Mouse (Mus musculus) left cerebral cortex, adult 2 months (tissue): ENCODE data around the gene Def8. TPM values are rescaled to one million over a fixed set of nuclear protein-coding genes. Genes with fewer than 3 reads are reported as not detected.
"Not testable (repeated sequence)": the region's sequence is repeated elsewhere in the genome, so short reads cannot be mapped to it uniquely, and the experiment has no call there.

Experiments used
- DNase-seq, 2 experiments: peaks; one replicate each; pipeline ENCODE4 v3.0.0; 2021 to 2022; ENCODE audit warnings: low spot score in 2 of 2, mixed read lengths in 1 of 2; ENCODE audit errors: extremely low spot score in 1 of 2
- H3K27ac ChIP-seq: fragments of 200-600 bp; 2 replicates; pipeline ENCODE4 v1.8.1; 2022
- H3K4me3 ChIP-seq: fragments of 200-600 bp; 2 replicates; pipeline ENCODE4 v1.8.1; 2022
- CTCF ChIP-seq: fragments of 200-600 bp; IDR thresholded peaks from 2 replicates; pipeline ENCODE4 v1.8.1; 2022; ENCODE audit warnings: antibody characterized with exemption, mild to moderate bottlenecking, moderate library complexity
- intact Hi-C: fragments of 180-260 bp; cut with DNase I; formaldehyde crosslinking; loops from one replicate; pipeline ENCODE4 v1.15.1; 2025
- total RNA-seq, 2 experiments: library from RNA; stranded (reverse); gene quantifications; 2 replicates each; pipeline ENCODE4 v1.2.3; 2021

Def8 gene
- total RNA-seq, 2 experiments from 2014 or later, result 55.0 to 55.5 TPM

DNA sequence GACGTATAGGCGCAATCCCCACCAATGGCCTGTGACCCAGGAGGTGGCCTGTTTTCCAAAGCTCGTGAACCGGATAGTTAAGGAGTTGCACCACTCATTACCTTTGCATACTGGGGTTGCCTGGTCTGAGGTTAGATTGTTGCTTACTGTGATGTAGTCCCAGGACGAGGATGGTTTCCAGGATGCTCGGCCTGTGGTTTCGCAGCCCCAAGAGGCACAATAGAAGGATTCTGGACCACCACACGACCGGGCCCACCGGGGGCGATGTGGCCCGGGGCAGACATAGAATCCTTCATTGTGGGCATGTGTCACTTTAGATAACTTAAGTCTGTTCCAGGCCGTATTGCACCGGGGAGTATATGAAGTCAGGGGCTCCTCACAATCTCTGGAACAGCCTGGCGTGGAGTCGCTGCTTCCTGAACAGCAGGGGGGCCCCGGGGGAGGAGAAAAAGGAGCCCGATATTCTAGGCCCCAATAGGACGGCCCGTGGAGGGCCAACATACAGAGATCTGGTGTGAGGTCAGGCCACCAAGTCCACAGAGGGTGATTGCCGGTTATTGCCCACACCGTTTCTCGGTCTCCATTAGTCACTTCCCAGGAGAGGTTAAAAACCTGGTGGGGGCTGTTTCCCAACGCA lies 4.4 kb downstream of the Def8 start:
- Histone ChIP-seq H3K27ac (no peak overlapping the region), H3K4me3 (no peak overlapping the region)
- TF ChIP-seq CTCF, result no peak
- intact Hi-C loops, result no loop called here
- DNase-seq, result no peak

DNA sequence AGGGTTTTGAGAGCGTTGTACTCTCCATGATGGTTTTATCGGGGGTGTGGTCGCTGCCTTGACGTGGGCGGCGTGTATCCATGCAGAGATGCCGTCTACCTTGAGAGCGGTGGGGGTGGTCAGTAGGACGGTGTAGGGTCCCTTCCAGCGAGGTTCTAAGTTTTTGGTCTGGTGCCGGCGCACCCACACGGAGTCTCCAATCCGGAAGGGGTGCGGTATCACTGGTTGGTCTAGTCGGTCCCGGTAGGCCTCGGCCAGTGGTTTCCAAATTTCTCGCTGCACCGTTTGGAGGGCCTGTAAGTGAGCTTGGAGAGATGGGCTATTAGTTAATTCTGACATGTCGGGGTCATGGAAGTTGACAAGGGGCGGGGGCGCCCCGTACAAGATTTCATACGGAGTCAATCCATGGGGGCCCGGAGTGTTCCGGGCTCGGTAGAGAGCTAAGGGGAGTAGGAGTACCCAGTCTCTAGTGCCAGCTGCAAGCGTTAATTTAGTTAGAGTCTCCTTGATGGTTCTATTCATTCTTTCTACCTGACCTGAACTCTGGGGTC lies 5.1 kb downstream of the Def8 start:
- TF ChIP-seq CTCF, result no peak
- DNase-seq, result no peak
- intact Hi-C loops, result no loop called here
- Histone ChIP-seq H3K4me3 (no peak overlapping the region), H3K27ac (no peak overlapping the region)

DNA sequence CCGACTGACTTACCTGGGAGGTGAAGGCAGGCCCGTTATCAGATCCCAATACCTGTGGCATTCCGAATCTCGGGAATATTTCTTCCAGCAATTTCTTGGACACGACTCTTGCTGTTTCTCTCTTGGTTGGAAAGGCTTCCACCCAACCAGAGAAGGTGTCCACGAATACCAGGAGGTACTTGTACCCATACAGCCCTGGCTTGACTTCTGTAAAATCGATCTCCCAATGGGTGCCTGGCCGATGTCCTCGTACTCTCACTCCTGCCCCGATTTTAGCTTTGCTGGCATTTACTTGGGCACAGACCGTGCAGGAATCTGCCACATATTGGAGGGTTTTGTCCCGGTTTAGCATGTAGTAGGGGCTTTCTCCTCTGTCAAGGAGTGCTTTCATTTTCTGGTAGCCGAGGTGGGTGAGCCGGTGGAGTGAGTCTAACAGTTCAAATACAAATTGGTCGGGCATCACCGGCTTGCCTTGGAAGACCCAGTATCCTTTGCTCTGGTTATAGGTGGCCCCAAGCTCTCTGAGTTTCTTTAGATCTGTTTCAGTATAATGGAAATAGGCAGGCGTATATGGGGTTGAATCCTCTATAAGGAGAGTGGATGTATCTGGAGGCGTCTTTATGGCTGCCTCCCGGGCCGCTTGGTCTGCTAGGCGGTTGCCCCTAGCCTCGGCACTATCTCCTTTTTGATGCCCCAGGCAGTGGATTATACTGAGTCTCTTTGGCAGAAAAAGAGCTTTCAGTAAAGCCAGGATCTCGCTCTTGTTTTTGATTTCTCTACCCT lies 5.8 kb downstream of the Def8 start:
- DNase-seq, result no peak
- intact Hi-C loops, result no loop called here

DNA sequence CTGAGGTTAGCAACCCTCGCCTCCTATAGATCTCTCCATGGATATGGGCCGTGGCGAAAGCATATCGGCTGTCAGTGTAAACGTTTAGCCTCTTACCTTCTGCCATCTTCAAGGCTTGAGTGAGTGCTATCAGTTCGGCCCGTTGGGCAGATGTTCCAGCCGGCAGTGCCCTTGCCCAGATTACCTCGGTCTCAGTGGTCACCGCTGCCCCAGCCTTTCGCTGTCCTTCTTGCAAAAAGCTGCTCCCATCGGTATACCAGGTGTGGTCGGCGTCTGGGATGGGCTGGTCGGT lies 6.3 kb downstream of the Def8 start:
- DNase-seq, intact Hi-C loops, H3K4me3 ChIP-seq, H3K27ac ChIP-seq: not testable (repeated sequence)

More for the DNA sequence above, 5.8 kb downstream of the Def8 start:
- H3K4me3 ChIP-seq, result no peak overlapping the region
- no peak for TF ChIP-seq CTCF
- no peak overlapping the region for H3K27ac ChIP-seq

DNA sequence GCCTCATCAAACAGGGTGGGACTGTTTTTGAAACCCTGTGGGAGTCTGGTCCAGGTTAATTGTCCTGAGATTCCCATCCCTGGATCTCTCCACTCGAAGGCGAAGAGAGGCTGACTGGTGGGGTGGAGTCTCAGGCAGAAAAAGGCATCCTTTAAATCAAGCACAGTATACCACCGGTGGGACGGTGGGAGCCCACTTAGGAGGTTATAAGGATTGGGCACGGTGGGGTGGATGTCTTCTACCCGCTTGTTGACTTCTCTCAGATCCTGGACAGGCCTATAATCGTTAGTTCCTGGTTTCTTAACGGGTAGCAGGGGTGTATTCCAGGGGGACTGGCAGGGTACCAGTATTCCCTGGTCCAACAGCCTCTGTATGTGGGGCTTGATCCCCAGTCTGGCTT lies 7.6 kb downstream of the Def8 start:
- H3K27ac ChIP-seq, DNase-seq, intact Hi-C loops, H3K4me3 ChIP-seq: not testable (repeated sequence)

DNA sequence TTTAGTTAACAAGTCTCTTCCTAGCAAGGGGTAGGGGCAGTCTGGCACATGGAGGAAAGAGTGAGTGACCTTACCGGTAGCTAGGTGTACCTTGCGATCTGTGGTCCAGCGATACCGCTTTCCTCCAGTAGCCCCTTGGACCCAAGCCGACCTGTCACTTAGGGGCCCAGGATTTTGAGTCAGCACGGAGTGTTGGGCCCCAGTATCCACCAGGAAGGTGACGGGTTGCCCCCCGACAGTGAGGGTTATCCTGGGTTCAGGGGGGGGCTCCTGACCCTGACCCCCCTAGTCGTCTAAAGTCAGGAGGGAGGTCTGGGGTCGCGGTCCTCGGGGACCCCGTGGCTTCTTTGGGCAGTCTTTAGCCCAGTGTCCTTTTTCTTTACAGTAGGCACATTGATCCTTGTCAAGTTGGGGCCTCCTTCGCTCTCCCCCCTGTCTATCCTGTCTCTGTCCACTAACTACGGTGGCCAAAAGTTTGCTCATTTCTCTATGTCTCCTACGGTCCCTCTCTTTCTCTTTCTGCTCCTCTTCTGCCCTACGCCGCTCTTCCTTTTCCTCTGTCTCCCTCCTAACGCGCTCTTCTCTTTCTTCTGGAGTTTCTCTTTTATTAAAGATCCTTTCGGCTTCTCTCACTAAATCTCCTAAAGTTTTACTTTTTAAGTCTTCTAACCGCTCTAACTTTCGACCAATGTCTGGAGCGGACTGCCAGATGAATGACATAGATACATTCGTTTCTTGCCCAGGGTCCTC lies 8.5 kb downstream of the Def8 start:
- Histone ChIP-seq H3K4me3 (no peak overlapping the region), H3K27ac (no peak overlapping the region)
- intact Hi-C loops, result no loop called here
- TF ChIP-seq CTCF, result no peak
- DNase-seq, result no peak

DNA sequence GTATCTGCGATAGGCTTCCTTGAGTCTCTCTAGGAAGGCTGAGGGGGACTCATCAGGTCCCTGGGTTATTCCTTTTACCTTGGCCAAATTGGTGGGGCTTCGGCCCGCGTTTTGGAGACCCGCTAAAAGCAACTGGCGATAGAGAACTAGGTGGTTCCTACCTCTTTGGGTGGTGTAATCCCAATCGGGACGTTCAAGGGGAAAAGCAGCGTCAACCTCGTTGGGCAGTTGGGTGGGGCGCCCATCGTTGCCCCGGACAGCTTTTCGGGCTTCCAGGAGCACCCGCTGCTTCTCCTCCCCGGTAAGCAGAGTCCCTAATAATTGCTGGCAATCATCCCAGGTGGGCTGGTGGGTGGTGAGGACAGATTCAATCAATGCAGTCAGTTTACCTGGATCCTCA lies 9.1 kb downstream of the Def8 start:
- DNase-seq, result no peak
- Histone ChIP-seq H3K4me3 (no peak overlapping the region), H3K27ac (no peak overlapping the region)
- no peak for TF ChIP-seq CTCF
- intact Hi-C loops, result no loop called here

DNA sequence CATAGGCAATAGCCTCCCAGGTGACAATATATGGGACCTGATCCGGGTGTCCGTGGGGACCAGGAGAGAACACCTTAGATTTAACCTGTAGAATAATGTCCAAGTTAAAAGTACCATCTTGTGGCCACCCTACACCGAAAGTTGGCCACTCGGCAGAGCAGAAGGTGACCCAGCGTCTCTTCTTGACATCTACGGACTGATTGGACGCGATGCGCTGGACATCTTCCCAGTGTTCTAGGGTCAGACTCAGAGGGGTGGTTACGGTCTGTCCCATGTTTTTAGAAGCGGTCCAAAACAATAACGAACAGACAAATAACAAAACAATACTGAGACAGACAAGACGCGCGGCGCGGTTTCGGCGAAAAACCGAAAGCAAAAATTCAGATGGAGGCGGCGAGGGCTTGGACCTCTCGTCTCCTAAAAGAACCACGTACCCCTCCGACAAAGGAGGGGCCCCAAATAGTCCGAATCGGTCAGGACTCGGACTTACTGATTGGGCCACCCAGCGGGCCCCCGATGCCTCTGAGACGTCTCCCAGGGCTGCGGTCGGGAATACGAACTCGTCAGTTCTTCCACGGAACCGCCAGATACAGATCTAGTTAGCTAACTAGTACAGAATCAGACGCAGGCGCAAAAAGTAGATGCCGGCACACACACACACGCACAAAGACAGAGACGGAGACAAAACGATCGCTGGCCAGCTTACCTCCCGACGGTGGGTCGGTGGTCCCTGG lies 10.1 kb downstream of the Def8 start:
- H3K4me3 ChIP-seq, DNase-seq, H3K27ac ChIP-seq, intact Hi-C loops: not testable (repeated sequence)

DNA sequence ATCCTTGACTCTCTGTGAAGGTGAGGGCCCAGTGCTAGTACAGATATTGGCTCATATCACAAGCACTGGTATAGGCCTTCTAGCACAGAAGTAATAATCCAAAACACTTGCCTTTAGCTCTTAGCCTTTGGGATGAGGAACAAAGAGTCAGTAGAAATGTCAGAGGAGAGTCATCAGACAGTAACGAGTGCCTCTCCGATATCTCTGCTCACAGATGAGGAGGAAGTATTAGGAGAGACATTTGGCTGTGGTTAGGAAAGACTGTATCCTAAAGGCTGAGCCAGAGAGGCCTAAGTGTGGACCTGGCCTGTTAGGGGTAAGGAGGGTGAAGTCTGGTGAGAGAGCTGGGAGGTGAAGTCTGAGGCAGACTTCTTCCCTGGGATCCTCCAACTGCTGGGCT lies 18.5 kb downstream of the Def8 start:
- Histone ChIP-seq H3K4me3 (no peak overlapping the region), H3K27ac (no peak overlapping the region)
- no peak for DNase-seq
- TF ChIP-seq CTCF, result no peak
- intact Hi-C loops, result loop anchor here (2.0 to 5.0 kb wide), 2 partner anchors 36 to 69 kb away; partner anchors contain the start of genes Afg3l1 and Tcf25

DNA sequence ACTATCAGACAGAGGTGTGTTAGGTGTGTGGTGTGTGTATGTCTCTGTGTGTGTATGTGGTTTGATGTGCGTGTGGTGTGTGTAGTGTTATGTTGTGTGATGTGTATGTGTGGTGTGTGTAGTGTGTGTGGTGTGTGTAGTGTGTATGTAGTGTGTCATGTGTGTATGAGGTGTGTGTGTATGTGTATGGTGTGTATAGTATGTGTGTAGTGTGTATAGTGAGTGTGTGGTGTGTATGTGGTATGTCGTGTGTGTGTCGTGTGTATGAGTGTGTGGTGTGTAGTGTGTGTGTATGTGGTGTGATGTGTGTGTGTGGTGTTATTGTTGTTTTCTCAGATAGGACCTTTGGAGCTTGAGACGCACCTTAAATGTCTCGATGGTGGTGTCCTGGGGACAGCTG lies 19.0 kb downstream of the Def8 start:
- Histone ChIP-seq H3K4me3 (peak overlapping the region; percentile 90; the same call in 1 of the 2 replicates), H3K27ac (no peak overlapping the region; the same call in 1 of the 2 replicates)
- intact Hi-C loops, result loop anchor here (2.0 to 5.0 kb wide), 2 partner anchors 35 to 70 kb away; partner anchors contain the start of genes Afg3l1 and Tcf25
- TF ChIP-seq CTCF, result no peak
- no peak for DNase-seq

DNA sequence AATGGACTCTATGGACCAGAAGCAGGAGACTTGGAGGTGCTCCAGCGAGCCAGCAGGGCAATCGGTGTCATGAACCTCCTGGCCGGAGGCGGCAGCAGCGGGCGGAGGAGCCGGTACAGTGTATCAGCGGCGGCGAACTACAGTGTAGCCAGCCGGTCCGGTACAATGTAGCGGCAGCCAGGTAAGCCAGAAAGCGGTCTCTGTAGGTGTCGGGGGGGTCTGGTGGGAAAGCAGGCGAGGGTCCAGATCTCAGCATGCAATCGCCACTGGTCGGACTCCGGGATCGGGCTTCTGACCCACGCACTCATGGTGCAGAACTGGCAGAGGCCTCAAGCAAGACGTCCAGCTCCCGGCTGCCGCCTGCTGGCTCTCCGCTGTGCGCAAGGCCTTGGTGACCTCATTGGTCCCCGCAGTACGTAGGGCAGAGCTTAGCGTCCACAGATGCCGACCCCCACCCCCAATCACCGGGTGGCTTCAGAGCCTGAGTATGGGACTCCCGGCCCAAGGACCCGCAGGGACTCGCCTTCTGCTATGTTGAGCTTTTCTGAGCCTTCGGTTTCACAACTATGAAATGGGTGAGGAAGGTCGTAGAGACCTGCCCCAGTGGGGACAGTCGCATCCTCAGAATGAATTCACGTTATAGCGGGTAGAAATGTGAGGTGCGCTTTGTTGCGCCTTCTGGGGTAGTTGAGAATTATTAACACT lies 19.7 kb downstream of the Def8 start:
- H3K27ac ChIP-seq, result peak overlapping the region; percentile 95
- intact Hi-C loops, result loop anchor here (2.0 to 5.0 kb wide), 2 partner anchors 34 to 70 kb away; partner anchors contain the start of genes Afg3l1 and Tcf25
- peak; percentile 65 for TF ChIP-seq CTCF
- peak; percentile 90 to 92 for DNase-seq
- peak overlapping the region; percentile 90 for H3K4me3 ChIP-seq
